Mouse (Mus musculus): ENCODE measurements around the gene Hif3a. TPM values are rescaled to one million over a fixed set of nuclear protein-coding genes. Genes with fewer than 3 reads are reported as not detected.
"Not testable (repeated sequence)": the region's sequence is repeated elsewhere in the genome, so short reads cannot be mapped to it uniquely, and the experiment has no call there.

The Hif3a gene
- total RNA-seq (2012; rRNA removed) (under 0.01 and 0.08 TPM in 2 replicates), total RNA-seq (2014; rRNA removed) (0.03 and 0.05 TPM in 2 replicates), polyA plus RNA-seq (2012; ENCODE audit: insufficient read length, low read depth) (0.49 and 0.52 TPM in 2 replicates)

GRCm38 (mm10) chr7:17062389-17062788 is at the start of gene Hif3a:
Hif3a (minus strand) TSS chr7:17062427.
- dilution Hi-C loops (cut with MboI; ENCODE audit: extremely low pct_ligation_motif_present, extremely low pct_unique_long_range_greater_than_20kb, low sequenced_read_pairs): no loop called here
- Histone ChIP-seq H3K4me3 (replicated peaks in 1 of 3; ENCODE audit: low read depth in 2 of 3, low read length in 2 of 3, poor library complexity in 1 of 3) (no peak within 1 kb of the TSS), H3K79me2 (replicated peaks; ENCODE audit: control insufficient read depth, extremely low read depth, insufficient read depth, poor library complexity, severe bottlenecking) (no peaks in the 10 kb centered on the region), H3K4me1 (ENCODE audit: control insufficient read depth in 1 of 2, insufficient read depth in 2 of 2) (peaks cover 14 to 43% of the 10 kb centered on the region in 2 experiments), H3K9me3 (replicated peaks; ENCODE audit: low read length) (no peaks in the 10 kb centered on the region), H3K27me3 (replicated peaks) (no peaks in the 10 kb centered on the region), H3K27ac (ENCODE audit: insufficient read depth, low read depth) (no peak within 1 kb of the TSS), H3K36me3 (replicated peaks in 1 of 2; ENCODE audit: control insufficient read depth in 1 of 2, insufficient read depth in 1 of 2, low read length in 1 of 2) (no peaks in the 10 kb centered on the region), H3K4me2 (ENCODE audit: insufficient read depth, low read depth, poor library complexity, severe bottlenecking) (no peak within 1 kb of the TSS), H3K9ac (ENCODE audit: insufficient read depth, low read depth) (no peak within 1 kb of the TSS)
- TF ChIP-seq MAX (IDR thresholded peaks at IDR 0.05; ENCODE audit: low read length) (no peak), CHD2 (IDR thresholded peaks at IDR 0.05; ENCODE audit: low read length) (no peak), TCF12 (IDR thresholded peaks at IDR 0.05; ENCODE audit: low read depth, low read length) (no peak), MAFK (IDR thresholded peaks at IDR 0.05; ENCODE audit: insufficient replicate concordance, low read length) (no peak), IRF4 (IDR thresholded peaks at IDR 0.05; ENCODE audit: low read depth, low read length) (no peak), HCFC1 (IDR thresholded peaks at IDR 0.05; ENCODE audit: low read depth, low read length) (no peak), BHLHE40 (IDR thresholded peaks at IDR 0.05; ENCODE audit: low read depth, low read length) (no peak), JUN (IDR thresholded peaks at IDR 0.05; ENCODE audit: insufficient read depth, low read depth, low read length) (no peak), POLR2AphosphoS2 (IDR thresholded peaks at IDR 0.05; ENCODE audit: low read depth, low read length) (no peak)
- DNase-seq (ENCODE audit: extremely low read depth): no peak
- in situ Hi-C loops (cut with MboI; ENCODE audit: low pct_ligation_motif_present, low pct_unique_long_range_greater_than_20kb, low sequenced_read_pairs): no loop called here

GRCm38 (mm10) chr7:17101631-17102030 is 39.4 kb upstream of the Hif3a start:
- H3K4me1 ChIP-seq (ENCODE audit: control insufficient read depth in 1 of 2, insufficient read depth in 2 of 2); H3K4me2 ChIP-seq (ENCODE audit: insufficient read depth, low read depth, poor library complexity, severe bottlenecking); DNase-seq (ENCODE audit: extremely low read depth); H3K9ac ChIP-seq (ENCODE audit: insufficient read depth, low read depth); H3K36me3 ChIP-seq (replicated peaks in 1 of 2; ENCODE audit: control insufficient read depth in 1 of 2, insufficient read depth in 1 of 2, low read length in 1 of 2); H3K9me3 ChIP-seq (replicated peaks; ENCODE audit: low read length); H3K4me3 ChIP-seq (replicated peaks in 1 of 3; ENCODE audit: low read depth in 2 of 3, low read length in 2 of 3, poor library complexity in 1 of 3); H3K27ac ChIP-seq (ENCODE audit: insufficient read depth, low read depth); dilution Hi-C loops (cut with MboI; ENCODE audit: extremely low pct_ligation_motif_present, extremely low pct_unique_long_range_greater_than_20kb, low sequenced_read_pairs); H3K79me2 ChIP-seq (replicated peaks; ENCODE audit: control insufficient read depth, extremely low read depth, insufficient read depth, poor library complexity, severe bottlenecking); in situ Hi-C loops (cut with MboI; ENCODE audit: low pct_ligation_motif_present, low pct_unique_long_range_greater_than_20kb, low sequenced_read_pairs): not testable (repeated sequence)
- peaks cover 37% of the 10 kb centered on the region for H3K27me3 ChIP-seq (replicated peaks)

- H3K27me3 ChIP-seq (replicated peaks): peaks cover 86% of the 10 kb centered on the region
- H3K79me2 ChIP-seq (replicated peaks; ENCODE audit: control insufficient read depth, extremely low read depth, insufficient read depth, poor library complexity, severe bottlenecking): no peaks in the 10 kb centered on the region
- no peaks in the 10 kb centered on the region for H3K4me1 ChIP-seq (ENCODE audit: control insufficient read depth in 1 of 2, insufficient read depth in 2 of 2)
- TF ChIP-seq JUND (conservative IDR thresholded peaks at IDR 0.05; ENCODE audit: low read depth, low read length): no peak
- peak; percentile 60 to 65 for TF ChIP-seq CTCF (conservative IDR thresholded peaks at IDR 0.05 in 1 of 2, IDR thresholded peaks at IDR 0.05 in 1 of 2; ENCODE audit: low read depth in 2 of 2, low read length in 2 of 2)
- no peak for TF ChIP-seq POLR2AphosphoS2 (IDR thresholded peaks at IDR 0.05; ENCODE audit: low read depth, low read length)
- no peak for TF ChIP-seq USF1 (IDR thresholded peaks at IDR 0.05; ENCODE audit: low read depth, low read length)
- no peaks in the 10 kb centered on the region for H3K9me3 ChIP-seq (replicated peaks; ENCODE audit: low read length)
- H3K36me3 ChIP-seq (replicated peaks in 1 of 2; ENCODE audit: control insufficient read depth in 1 of 2, insufficient read depth in 1 of 2, low read length in 1 of 2): no peaks in the 10 kb centered on the region
- no peak overlapping the region for H3K4me3 ChIP-seq (replicated peaks in 1 of 3; ENCODE audit: low read depth in 2 of 3, low read length in 2 of 3, poor library complexity in 1 of 3)
- H3K27ac ChIP-seq (ENCODE audit: insufficient read depth, low read depth): no peak overlapping the region
- in situ Hi-C loops (cut with MboI; ENCODE audit: low pct_ligation_motif_present, low pct_unique_long_range_greater_than_20kb, low sequenced_read_pairs) (no loop called here), dilution Hi-C loops (cut with MboI; ENCODE audit: extremely low pct_ligation_motif_present, extremely low pct_unique_long_range_greater_than_20kb, low sequenced_read_pairs) (no loop called here)
- peak; percentile 44 for DNase-seq (ENCODE audit: extremely low read depth)
- no peak overlapping the region for H3K9ac ChIP-seq (ENCODE audit: insufficient read depth, low read depth)
- no peak overlapping the region for H3K4me2 ChIP-seq (ENCODE audit: insufficient read depth, low read depth, poor library complexity, severe bottlenecking)
Observed at GRCm38 (mm10) chr7:17091280-17091679, 29.1 kb upstream of the Hif3a start.

Data from CH12.LX (cell line).